Mouse (Mus musculus) embryonic facial prominence, embryonic 14.5 days (tissue): Measurements from ENCODE around the gene Abcc1. TPM values are rescaled to one million over a fixed set of nuclear protein-coding genes. Genes with fewer than 3 reads are reported as not detected.

Experiments
- ATAC-seq: fragments of 200-750 bp; cut with Nextera tagmentation; 2 replicates; pipeline ENCODE4 v1.8.0; 2017; ENCODE audit warnings: low read depth, moderate number of reproducible peaks, moderate TSS enrichment
- DNase-seq: peaks from one replicate; pipeline ENCODE4 v3.0.0-alpha.2; 2015; ENCODE audit warnings: low spot score
- H3K27ac ChIP-seq: fragments of 300-500 bp; sonication (generic); replicated peaks from 2 replicates; pipeline ENCODE4 v1.5.1; 2014; ENCODE audit warnings: low read depth, mild to moderate bottlenecking, low read length, moderate library complexity
- H3K27me3 ChIP-seq: fragments of 300-500 bp; sonication (generic); replicated peaks from 2 replicates; pipeline ENCODE4 v1.6.1; 2014; ENCODE audit warnings: low read length; ENCODE audit not compliant: control insufficient read depth, insufficient read depth
- H3K36me3 ChIP-seq: fragments of 300-500 bp; sonication (generic); 2 replicates; pipeline ENCODE4 v1.6.1; 2014; ENCODE audit warnings: low read length, mixed read lengths; ENCODE audit not compliant: control insufficient read depth, insufficient read depth
- H3K4me1 ChIP-seq: fragments of 300-500 bp; sonication (generic); 2 replicates; pipeline ENCODE4 v1.6.1; 2014; ENCODE audit warnings: antibody characterized with exemption, low read length; ENCODE audit not compliant: control insufficient read depth, insufficient read depth
- H3K4me2 ChIP-seq: fragments of 300-500 bp; sonication (generic); 2 replicates; pipeline ENCODE4 v1.6.1; 2014; ENCODE audit warnings: low read depth, mild to moderate bottlenecking, low read length, moderate library complexity, mixed read lengths
- H3K4me3 ChIP-seq: fragments of 300-500 bp; sonication (generic); 2 replicates; pipeline ENCODE4 v1.5.1; 2014; ENCODE audit warnings: low read depth, mild to moderate bottlenecking, low read length
- H3K9ac ChIP-seq: fragments of 300-500 bp; sonication (generic); 2 replicates; pipeline ENCODE4 v1.6.1; 2014; ENCODE audit warnings: low read depth, mild to moderate bottlenecking, low read length, moderate library complexity, mixed read lengths
- H3K9me3 ChIP-seq: fragments of 300-500 bp; sonication (generic); 2 replicates; pipeline ENCODE4 v1.6.1; 2016; ENCODE audit warnings: low read length; ENCODE audit not compliant: control insufficient read depth
- WGBS: fragments of 180-500 bp; shearing (Covaris S2); extraction: QIAGEN DNeasy Blood & Tissue Kit; methylation state at CpG from one replicate; pipeline ENCODE4 v1.1.7; 2014; 5-methylcytosine and 5-hydroxymethylcytosine counted together
- polyA plus RNA-seq: library from polyadenylated mRNA; unstranded; fragments of >200 nt; fragmentation: Nextera tagmentation; extraction: Ambion mirVana; gene quantifications from 2 replicates; pipeline ENCODE4 v1.2.1, GENCODE M21; 2014

The Abcc1 gene
- polyA plus RNA-seq, 1 experiment from 2014 or later: 10.4 TPM

DNA sequence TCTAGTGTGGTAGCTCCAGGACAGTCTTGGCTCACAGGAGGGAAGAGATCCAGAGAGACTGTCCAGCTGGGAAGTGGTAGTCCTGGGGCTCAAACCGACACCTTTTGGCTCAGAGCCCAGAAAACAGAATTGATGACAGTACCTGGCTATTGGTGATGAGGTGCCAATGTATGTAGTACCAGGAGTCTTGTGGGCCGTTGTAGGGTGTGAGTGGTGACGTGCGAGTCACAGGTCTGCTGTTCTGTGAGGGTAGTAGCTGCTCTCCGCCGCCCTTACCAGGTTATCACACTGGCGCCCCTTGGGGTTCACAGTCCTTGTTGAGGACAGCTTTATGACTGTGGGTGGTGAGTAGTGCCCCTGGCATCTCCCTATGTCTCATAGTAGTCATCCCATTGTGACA, 77.2 kb downstream of the Abcc1 start:
- DNase-seq (no peak), ATAC-seq (no peak)
- H3K36me3 ChIP-seq: no peaks in the 10 kb centered on the region; the same call in 1 of the 2 replicates
- no peak overlapping the region for H3K9ac ChIP-seq
- no peak overlapping the region for H3K4me3 ChIP-seq
- WGBS: 94% methylated on average over 7 of the region's 7 CpGs
- H3K4me2 ChIP-seq: no peak overlapping the region
- no peak overlapping the region for H3K27ac ChIP-seq
- no peaks in the 10 kb centered on the region for H3K9me3 ChIP-seq
- no peaks in the 10 kb centered on the region for H3K4me1 ChIP-seq
- H3K27me3 ChIP-seq: no peaks in the 10 kb centered on the region

GRCm38 (mm10) chr16:14439081-14439480, 77.7 kb downstream of the Abcc1 start:
- ATAC-seq: no peak

DNA sequence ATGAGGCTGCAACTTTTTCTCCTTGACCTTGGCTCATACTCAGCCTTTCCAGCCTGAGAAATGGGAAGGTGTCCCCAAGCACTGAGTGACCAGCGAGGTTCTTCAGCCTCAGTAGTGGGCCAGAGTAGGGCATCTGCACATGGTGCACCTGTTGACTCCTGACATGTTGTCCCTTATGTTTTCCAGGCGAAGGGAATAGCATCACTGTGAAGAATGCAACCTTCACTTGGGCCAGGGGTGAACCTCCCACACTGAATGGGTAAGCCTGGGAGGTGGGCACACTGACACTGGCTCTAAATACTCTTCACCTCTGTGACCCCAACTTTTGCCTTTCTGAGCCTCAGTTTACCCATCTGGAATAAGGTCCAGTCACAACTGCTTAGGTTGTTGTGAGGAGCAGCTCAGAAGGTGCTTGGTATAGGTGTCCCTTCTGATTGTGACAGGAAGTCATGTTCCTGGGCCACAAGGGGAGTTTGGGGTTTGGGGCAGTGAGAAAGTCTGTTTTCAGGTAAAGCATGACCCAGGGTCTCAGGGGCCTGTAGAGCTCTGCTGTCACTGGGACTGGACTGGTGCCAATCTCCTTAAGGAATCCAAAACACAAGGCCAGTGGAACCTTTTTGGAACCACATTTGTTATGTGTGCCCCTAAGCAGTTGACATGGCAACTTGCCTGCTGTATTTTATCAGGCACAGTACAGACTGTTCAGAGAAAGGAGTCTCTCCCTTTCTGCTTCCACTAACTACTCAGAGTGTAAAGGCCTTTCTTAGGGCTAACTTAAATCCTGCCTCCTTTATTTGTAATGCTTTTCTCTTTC, 78.7 kb downstream of the Abcc1 start:
- Histone ChIP-seq H3K4me3 (no peak overlapping the region), H3K9me3 (no peaks in the 10 kb centered on the region), H3K27ac (no peak overlapping the region), H3K36me3 (no peaks in the 10 kb centered on the region; the same call in 1 of the 2 replicates), H3K4me1 (no peaks in the 10 kb centered on the region), H3K9ac (no peak overlapping the region), H3K27me3 (no peaks in the 10 kb centered on the region), H3K4me2 (no peak overlapping the region)
- 91% methylated on average over 2 of the region's 2 CpGs for WGBS
- DNase-seq: no peak
- no peak for ATAC-seq

More at GRCm38 (mm10) chr16:14439081-14439480, 77.7 kb downstream of the Abcc1 start:
- H3K4me3 ChIP-seq: no peak overlapping the region
- no peak for DNase-seq
- 93% methylated on average over 6 of the region's 6 CpGs for WGBS
- H3K36me3 ChIP-seq: no peaks in the 10 kb centered on the region; the same call in 1 of the 2 replicates
- no peak overlapping the region for H3K9ac ChIP-seq
- no peaks in the 10 kb centered on the region for H3K9me3 ChIP-seq
- no peaks in the 10 kb centered on the region for H3K27me3 ChIP-seq
- H3K27ac ChIP-seq: no peak overlapping the region
- no peak overlapping the region for H3K4me2 ChIP-seq
- no peaks in the 10 kb centered on the region for H3K4me1 ChIP-seq

GRCm38 (mm10) chr16:14444059-14444855, 82.9 kb downstream of the Abcc1 start:
- Histone ChIP-seq H3K27ac (no peak overlapping the region), H3K27me3 (no peaks in the 10 kb centered on the region), H3K4me3 (no peak overlapping the region), H3K4me1 (no peaks in the 10 kb centered on the region), H3K9ac (no peak overlapping the region), H3K36me3 (0 out of 2 replicates have a peak, but pooled peaks cover 4% of the 10 kb centered on the region), H3K9me3 (no peaks in the 10 kb centered on the region), H3K4me2 (no peak overlapping the region)
- WGBS: 43% methylated on average over 6 of the region's 6 CpGs
- DNase-seq (peak; percentile 67), ATAC-seq (peak; percentile 85)

DNA sequence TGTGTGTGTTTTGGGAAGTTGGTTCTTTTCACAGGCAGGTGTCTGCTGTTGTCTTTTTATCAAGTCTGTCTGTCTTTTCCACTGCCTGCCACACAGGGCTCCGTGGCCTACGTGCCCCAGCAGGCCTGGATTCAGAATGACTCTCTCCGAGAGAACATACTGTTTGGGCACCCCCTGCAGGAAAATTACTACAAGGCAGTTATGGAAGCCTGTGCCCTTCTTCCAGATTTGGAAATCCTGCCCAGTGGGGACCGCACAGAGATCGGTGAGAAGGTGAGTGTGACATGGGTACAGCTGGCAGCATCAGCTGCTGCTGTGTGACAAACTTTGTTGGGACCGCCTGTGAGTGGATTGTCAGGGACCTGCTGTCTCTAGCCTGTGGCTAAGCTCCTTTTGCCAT, 83.8 kb downstream of the Abcc1 start:
- no peak overlapping the region for H3K27ac ChIP-seq
- no peaks in the 10 kb centered on the region for H3K9me3 ChIP-seq
- no peak overlapping the region for H3K9ac ChIP-seq
- H3K27me3 ChIP-seq: no peaks in the 10 kb centered on the region
- H3K36me3 ChIP-seq: 0 out of 2 replicates have a peak, but pooled peaks cover 4% of the 10 kb centered on the region
- ATAC-seq: no peak
- no peak overlapping the region for H3K4me2 ChIP-seq
- DNase-seq: no peak
- H3K4me1 ChIP-seq: no peaks in the 10 kb centered on the region
- no peak overlapping the region for H3K4me3 ChIP-seq
- WGBS: 84% methylated on average over 6 of the region's 6 CpGs

GRCm38 (mm10) chr16:14447366-14447765, 86.0 kb downstream of the Abcc1 start:
- Histone ChIP-seq H3K36me3 (0 out of 2 replicates have a peak, but pooled peaks cover 4% of the 10 kb centered on the region), H3K27ac (no peak overlapping the region), H3K4me2 (no peak overlapping the region), H3K4me1 (no peaks in the 10 kb centered on the region), H3K27me3 (no peaks in the 10 kb centered on the region), H3K4me3 (no peak overlapping the region), H3K9me3 (no peaks in the 10 kb centered on the region), H3K9ac (no peak overlapping the region)
- no peak for ATAC-seq
- WGBS: 98% methylated on average over 4 of the region's 4 CpGs
- DNase-seq: no peak

GRCm38 (mm10) chr16:14448307-14448706, 86.9 kb downstream of the Abcc1 start:
- no peak overlapping the region for H3K27ac ChIP-seq
- 96% methylated on average over 8 of the region's 8 CpGs for WGBS
- ATAC-seq (no peak), DNase-seq (no peak)
- no peak overlapping the region for H3K4me2 ChIP-seq
- H3K27me3 ChIP-seq: no peaks in the 10 kb centered on the region
- no peaks in the 10 kb centered on the region for H3K9me3 ChIP-seq
- no peaks in the 10 kb centered on the region for H3K4me1 ChIP-seq
- no peak overlapping the region for H3K9ac ChIP-seq
- H3K4me3 ChIP-seq: no peak overlapping the region
- H3K36me3 ChIP-seq: 0 out of 2 replicates have a peak, but pooled peaks cover 4% of the 10 kb centered on the region

GRCm38 (mm10) chr16:14449861-14450260, 88.5 kb downstream of the Abcc1 start:
- Histone ChIP-seq H3K4me2 (no peak overlapping the region), H3K9ac (no peak overlapping the region), H3K27me3 (no peaks in the 10 kb centered on the region), H3K36me3 (0 out of 2 replicates have a peak, but pooled peaks cover 4% of the 10 kb centered on the region), H3K27ac (no peak overlapping the region), H3K4me1 (no peaks in the 10 kb centered on the region), H3K9me3 (no peaks in the 10 kb centered on the region), H3K4me3 (no peak overlapping the region)
- 86% methylated on average over 4 of the region's 4 CpGs for WGBS
- no peak for ATAC-seq
- no peak for DNase-seq
